Mouse (Mus musculus): ENCODE data around the gene Col11a2.

DNA sequence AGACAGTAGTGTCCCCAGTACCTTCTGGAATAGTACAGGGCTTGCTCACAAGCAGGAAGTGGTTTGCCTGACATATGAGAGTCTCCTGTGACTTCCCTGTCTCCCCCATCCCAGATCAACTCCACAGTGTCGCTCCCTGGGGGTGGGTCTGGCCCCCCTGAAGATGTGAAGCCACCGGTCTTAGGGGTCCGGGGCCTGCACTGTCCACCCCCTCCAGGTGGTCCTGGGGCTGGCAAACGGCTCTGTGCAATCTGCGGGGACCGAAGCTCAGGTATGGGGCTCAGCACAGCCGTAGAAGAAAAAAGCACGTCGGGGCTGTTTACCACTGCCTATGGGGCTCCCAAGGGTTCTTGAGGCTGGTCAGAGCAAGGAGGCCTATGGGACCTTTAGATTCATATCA is 5.8 kb upstream of the Col11a2 start:
- TF ChIP-seq POLR2A (IDR thresholded peaks at IDR 0.05; ENCODE audit: borderline replicate concordance, control insufficient read depth, low read depth, low read length) (no peak; the same call in 1 of the 2 replicates), CTCF (IDR thresholded peaks at IDR 0.05; ENCODE audit: control insufficient read depth, insufficient read depth, low read length) (no peak)

Data from bone marrow, adult 2 months (tissue).